Mouse (Mus musculus): Measurements from ENCODE around the gene Pfdn2. TPM values are rescaled to one million over a fixed set of nuclear protein-coding genes. Genes with fewer than 3 reads are reported as not detected.

Pfdn2 gene
- total and polyA plus RNA-seq, 3 experiments = 25.4 to 97.4 (median 68.3) TPM

- Histone ChIP-seq H3K79me2 (replicated peaks; ENCODE audit: control insufficient read depth, insufficient read depth, low read length) (peaks cover 8% of the 10 kb centered on the region), H3K27me3 (ENCODE audit: control insufficient read depth, insufficient read depth, low read length) (no peaks in the 10 kb centered on the region), H3K27ac (peak overlapping the region; percentile 83), H3K4me3 (peak overlapping the region; percentile 99), H3K36me3 (ENCODE audit: control insufficient read depth, insufficient read depth, low read length) (0 out of 2 replicates have a peak, but pooled peaks cover 8% of the 10 kb centered on the region), H3K4me1 (ENCODE audit: control insufficient read depth, insufficient read depth, low read length) (peaks cover 9% of the 10 kb centered on the region), H3K9ac (ENCODE audit: low read depth, low read length) (peak overlapping the region; percentile 83)
- TF ChIP-seq CTCF (IDR thresholded peaks at IDR 0.05) (no peak), EP300 (IDR thresholded peaks at IDR 0.05; ENCODE audit: insufficient read depth, low read depth, low read length) (no peak), POLR2A (IDR thresholded peaks at IDR 0.05; ENCODE audit: insufficient read depth, low read depth, low read length) (no peak)
- 2% methylated on average over 14 of the region's 14 CpGs for WGBS
- no peak for DNase-seq
- intact Hi-C loops (cut with DNase I) = no loop called here
These were observed 603 bp downstream of the Pfdn2 start for GRCm38 (mm10) chr1:171346095-171346450.

- peak in 1 of 2 experiments; percentile 31 for DNase-seq
- Histone ChIP-seq H3K27me3 (ENCODE audit: control insufficient read depth, insufficient read depth, low read length) (no peaks in the 10 kb centered on the region), H3K79me2 (replicated peaks; ENCODE audit: control insufficient read depth, insufficient read depth, low read length) (peaks cover 8% of the 10 kb centered on the region), H3K4me3 (no peak overlapping the region), H3K4me1 (ENCODE audit: control insufficient read depth, insufficient read depth, low read length) (peaks cover 9% of the 10 kb centered on the region), H3K9ac (ENCODE audit: low read depth, low read length) (no peak overlapping the region), H3K36me3 (ENCODE audit: control insufficient read depth, insufficient read depth, low read length) (0 out of 2 replicates have a peak, but pooled peaks cover 8% of the 10 kb centered on the region), H3K27ac (no peak overlapping the region)
- 65% methylated on average over 3 of the region's 3 CpGs for WGBS
- no peak for TF ChIP-seq POLR2A (IDR thresholded peaks at IDR 0.05; ENCODE audit: insufficient read depth, low read depth, low read length)
- TF ChIP-seq EP300 (IDR thresholded peaks at IDR 0.05; ENCODE audit: insufficient read depth, low read depth, low read length) = no peak
- TF ChIP-seq CTCF (IDR thresholded peaks at IDR 0.05) = no peak
- intact Hi-C loops (cut with DNase I) = no loop called here
These were observed 3.2 kb downstream of the Pfdn2 start for GRCm38 (mm10) chr1:171348665-171349064.

- no peak overlapping the region for H3K9ac ChIP-seq (ENCODE audit: low read depth, low read length)
- peaks cover 9% of the 10 kb centered on the region for H3K4me1 ChIP-seq (ENCODE audit: control insufficient read depth, insufficient read depth, low read length)
- H3K79me2 ChIP-seq (replicated peaks; ENCODE audit: control insufficient read depth, insufficient read depth, low read length) = peaks cover 8% of the 10 kb centered on the region
- no peak overlapping the region for H3K27ac ChIP-seq
- intact Hi-C loops (cut with DNase I) = no loop called here
- no peaks in the 10 kb centered on the region for H3K27me3 ChIP-seq (ENCODE audit: control insufficient read depth, insufficient read depth, low read length)
- H3K36me3 ChIP-seq (ENCODE audit: control insufficient read depth, insufficient read depth, low read length) = 0 out of 2 replicates have a peak, but pooled peaks cover 8% of the 10 kb centered on the region
- no peak overlapping the region for H3K4me3 ChIP-seq
- WGBS = 63% methylated on average over 2 of the region's 2 CpGs
- DNase-seq = no peak
- no peak for TF ChIP-seq CTCF (IDR thresholded peaks at IDR 0.05)
- no peak for TF ChIP-seq EP300 (IDR thresholded peaks at IDR 0.05; ENCODE audit: insufficient read depth, low read depth, low read length)
- no peak for TF ChIP-seq POLR2A (IDR thresholded peaks at IDR 0.05; ENCODE audit: insufficient read depth, low read depth, low read length)
These were observed 3.7 kb downstream of the Pfdn2 start for GRCm38 (mm10) chr1:171349210-171349609.

GRCm38 (mm10) chr1:171355812-171356340, 10.4 kb downstream of the Pfdn2 start:
- H3K27me3 ChIP-seq (ENCODE audit: control insufficient read depth, insufficient read depth, low read length) = no peaks in the 10 kb centered on the region
- intact Hi-C loops (cut with DNase I) = loop anchor here (2.0 to 5.0 kb wide), 2 partner anchors 33 to 239 kb away; no protein-coding TSS in a partner anchor
- H3K79me2 ChIP-seq (replicated peaks; ENCODE audit: control insufficient read depth, insufficient read depth, low read length) = no peaks in the 10 kb centered on the region; the same call in 1 of the 2 replicates
- no peak overlapping the region for H3K9ac ChIP-seq (ENCODE audit: low read depth, low read length)
- no peaks in the 10 kb centered on the region for H3K4me1 ChIP-seq (ENCODE audit: control insufficient read depth, insufficient read depth, low read length)
- H3K4me3 ChIP-seq = no peak overlapping the region
- no peaks in the 10 kb centered on the region for H3K36me3 ChIP-seq (ENCODE audit: control insufficient read depth, insufficient read depth, low read length)
- H3K27ac ChIP-seq = no peak overlapping the region
- TF ChIP-seq EP300 (IDR thresholded peaks at IDR 0.05; ENCODE audit: insufficient read depth, low read depth, low read length) (no peak), CTCF (IDR thresholded peaks at IDR 0.05) (peak; percentile 48)
- no peak for DNase-seq
- WGBS = 76% methylated on average over 5 of the region's 5 CpGs

DNA sequence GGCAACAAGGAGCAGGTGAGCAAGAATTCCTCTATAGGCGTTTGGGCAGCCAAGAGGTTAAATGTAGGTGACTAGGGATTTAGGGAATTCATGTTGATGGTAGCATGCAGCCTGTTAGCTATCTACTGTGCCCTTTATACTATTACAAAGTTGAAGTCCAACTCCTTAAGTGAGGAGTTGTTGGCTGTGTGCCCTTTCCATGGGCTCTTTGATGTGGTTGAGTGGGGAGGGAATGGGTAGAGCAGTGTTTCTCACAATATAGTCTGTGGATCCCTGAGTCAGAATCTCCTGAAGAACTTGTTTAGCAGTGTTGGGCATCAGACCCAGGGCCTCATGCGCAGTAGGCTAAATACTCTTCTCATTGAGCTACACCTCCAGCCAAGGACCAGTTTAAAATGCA, 11.3 kb downstream of the Pfdn2 start:
- no peaks in the 10 kb centered on the region for H3K27me3 ChIP-seq (ENCODE audit: control insufficient read depth, insufficient read depth, low read length)
- no peaks in the 10 kb centered on the region; the same call in 1 of the 2 replicates for H3K79me2 ChIP-seq (replicated peaks; ENCODE audit: control insufficient read depth, insufficient read depth, low read length)
- H3K9ac ChIP-seq (ENCODE audit: low read depth, low read length) = no peak overlapping the region
- H3K4me3 ChIP-seq = no peak overlapping the region
- 87% methylated on average over 2 of the region's 2 CpGs for WGBS
- no peak overlapping the region for H3K27ac ChIP-seq
- H3K4me1 ChIP-seq (ENCODE audit: control insufficient read depth, insufficient read depth, low read length) = no peaks in the 10 kb centered on the region; the same call in 1 of the 2 replicates
- H3K36me3 ChIP-seq (ENCODE audit: control insufficient read depth, insufficient read depth, low read length) = no peaks in the 10 kb centered on the region
- DNase-seq = no peak
- intact Hi-C loops (cut with DNase I) = loop anchor here (2.0 to 5.0 kb wide), 2 partner anchors 34 to 240 kb away; no protein-coding TSS in a partner anchor
- no peak for TF ChIP-seq EP300 (IDR thresholded peaks at IDR 0.05; ENCODE audit: insufficient read depth, low read depth, low read length)
- TF ChIP-seq POLR2A (IDR thresholded peaks at IDR 0.05; ENCODE audit: insufficient read depth, low read depth, low read length) = no peak
- no peak for TF ChIP-seq CTCF (IDR thresholded peaks at IDR 0.05)

GRCm38 (mm10) chr1:171358421-171358820, 13.0 kb downstream of the Pfdn2 start:
- no peaks in the 10 kb centered on the region for H3K36me3 ChIP-seq (ENCODE audit: control insufficient read depth, insufficient read depth, low read length)
- TF ChIP-seq POLR2A (IDR thresholded peaks at IDR 0.05; ENCODE audit: insufficient read depth, low read depth, low read length) = no peak
- TF ChIP-seq EP300 (IDR thresholded peaks at IDR 0.05; ENCODE audit: insufficient read depth, low read depth, low read length) = no peak
- peak; percentile 75 for TF ChIP-seq CTCF (IDR thresholded peaks at IDR 0.05)
- H3K4me3 ChIP-seq = no peak overlapping the region
- no peaks in the 10 kb centered on the region for H3K27me3 ChIP-seq (ENCODE audit: control insufficient read depth, insufficient read depth, low read length)
- 74% methylated on average over 4 of the region's 4 CpGs for WGBS
- no peaks in the 10 kb centered on the region for H3K79me2 ChIP-seq (replicated peaks; ENCODE audit: control insufficient read depth, insufficient read depth, low read length)
- no peak for DNase-seq
- H3K27ac ChIP-seq = no peak overlapping the region
- no peak overlapping the region for H3K9ac ChIP-seq (ENCODE audit: low read depth, low read length)
- H3K4me1 ChIP-seq (ENCODE audit: control insufficient read depth, insufficient read depth, low read length) = no peaks in the 10 kb centered on the region; the same call in 1 of the 2 replicates
- intact Hi-C loops (cut with DNase I) = loop anchor here (5.0 kb wide), 1 partner anchor 241 kb away; no protein-coding TSS in a partner anchor

Measured in heart, adult 2 months (tissue).